Mouse (Mus musculus) embryonic facial prominence, embryonic 15.5 days (tissue): Measurements from ENCODE around the gene Hoxa9. TPM values are rescaled to one million over a fixed set of nuclear protein-coding genes. Genes with fewer than 3 reads are reported as not detected.

ENCODE experiments used
- ATAC-seq: fragments of 200-750 bp; cut with Nextera tagmentation; 2 replicates; pipeline ENCODE4 v1.8.0; 2017; ENCODE audit warnings: low read depth, moderate TSS enrichment; ENCODE audit not compliant: insufficient number of reproducible peaks, low FRiP score, low TSS enrichment
- H3K27ac ChIP-seq: fragments of 300-500 bp; sonication (generic); replicated peaks from 2 replicates; pipeline ENCODE4 v1.5.1; 2015; ENCODE audit warnings: mild to moderate bottlenecking, inconsistent platforms
- H3K27me3 ChIP-seq: fragments of 300-500 bp; sonication (generic); 2 replicates; pipeline ENCODE4 v1.6.1; 2015; ENCODE audit warnings: inconsistent platforms
- H3K36me3 ChIP-seq: fragments of 300-500 bp; sonication (generic); 2 replicates; pipeline ENCODE4 v1.6.1; 2015; ENCODE audit warnings: mild to moderate bottlenecking, inconsistent platforms
- H3K4me1 ChIP-seq: fragments of 300-500 bp; sonication (generic); 2 replicates; pipeline ENCODE4 v1.6.1; 2015; ENCODE audit warnings: inconsistent platforms
- H3K4me2 ChIP-seq: fragments of 300-500 bp; sonication (generic); replicated peaks from 2 replicates; pipeline ENCODE4 v1.6.1; 2015; ENCODE audit warnings: mild to moderate bottlenecking, inconsistent platforms
- H3K4me3 ChIP-seq: fragments of 300-500 bp; sonication (generic); replicated peaks from 2 replicates; pipeline ENCODE4 v1.5.1; 2015; ENCODE audit warnings: mild to moderate bottlenecking, inconsistent platforms
- H3K9ac ChIP-seq: fragments of 300-500 bp; sonication (generic); 2 replicates; pipeline ENCODE4 v1.6.1; 2015; ENCODE audit warnings: inconsistent platforms
- H3K9me3 ChIP-seq: fragments of 300-500 bp; sonication (generic); replicated peaks from 2 replicates; pipeline ENCODE4 v1.6.1; 2016; ENCODE audit warnings: inconsistent platforms
- WGBS: fragments of 180-500 bp; shearing (Covaris S2); methylation state at CpG from one replicate; pipeline ENCODE4 v1.1.7; 2015; 5-methylcytosine and 5-hydroxymethylcytosine counted together
- polyA plus RNA-seq: library from polyadenylated mRNA; unstranded; fragments of >200 nt; fragmentation: Nextera tagmentation; extraction: Ambion mirVana; gene quantifications from 2 replicates; pipeline ENCODE4 v1.2.1, GENCODE M21; 2015

Hoxa9 gene
- polyA plus RNA-seq, 1 experiment from 2014 or later, result 0.13 TPM

DNA sequence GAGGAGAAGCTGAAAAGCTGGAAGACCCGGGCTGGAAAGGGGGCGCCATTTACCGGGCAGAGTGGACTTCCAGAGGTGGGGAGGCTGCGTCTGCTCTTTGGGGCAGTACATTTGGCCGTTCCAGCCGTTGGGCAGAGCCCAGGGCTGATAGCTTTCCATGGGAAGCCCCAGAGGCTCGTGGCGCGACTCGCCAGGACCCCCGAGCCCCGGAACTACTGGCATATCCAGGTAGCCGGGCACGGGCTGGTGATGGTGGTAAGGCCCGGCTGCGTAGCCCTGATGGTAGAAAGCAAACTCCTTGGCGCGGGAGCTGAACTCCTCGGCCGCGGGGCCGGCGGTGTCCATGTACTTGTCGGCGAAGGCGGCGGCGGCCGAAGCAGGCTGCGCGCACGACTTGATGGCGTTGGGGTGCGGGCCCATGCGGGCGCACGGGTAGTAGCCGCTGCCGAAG lies 28.9 kb upstream of the Hoxa9 start:
- Histone ChIP-seq H3K4me2 (peak overlapping the region; percentile 70), H3K4me3 (peak overlapping the region; percentile 43), H3K36me3 (no peaks in the 10 kb centered on the region), H3K4me1 (peaks cover 15% of the 10 kb centered on the region), H3K27ac (no peak overlapping the region), H3K27me3 (peaks cover 92% of the 10 kb centered on the region), H3K9me3 (no peaks in the 10 kb centered on the region), H3K9ac (no peak overlapping the region)
- WGBS, result under 1% methylated on average over 39 of the region's 39 CpGs
- no peak for ATAC-seq

GRCm38 (mm10) chr6:52259081-52259790 lies 28.3 kb upstream of the Hoxa9 start:
- no peak overlapping the region for H3K4me2 ChIP-seq
- ATAC-seq, result no peak
- no peaks in the 10 kb centered on the region for H3K9me3 ChIP-seq
- no peak overlapping the region for H3K4me3 ChIP-seq
- H3K36me3 ChIP-seq, result no peaks in the 10 kb centered on the region
- WGBS, result 1% methylated on average over 25 of the region's 25 CpGs
- H3K9ac ChIP-seq, result no peak overlapping the region
- H3K4me1 ChIP-seq, result peaks cover 15% of the 10 kb centered on the region
- peaks cover 89% of the 10 kb centered on the region for H3K27me3 ChIP-seq
- no peak overlapping the region for H3K27ac ChIP-seq

DNA sequence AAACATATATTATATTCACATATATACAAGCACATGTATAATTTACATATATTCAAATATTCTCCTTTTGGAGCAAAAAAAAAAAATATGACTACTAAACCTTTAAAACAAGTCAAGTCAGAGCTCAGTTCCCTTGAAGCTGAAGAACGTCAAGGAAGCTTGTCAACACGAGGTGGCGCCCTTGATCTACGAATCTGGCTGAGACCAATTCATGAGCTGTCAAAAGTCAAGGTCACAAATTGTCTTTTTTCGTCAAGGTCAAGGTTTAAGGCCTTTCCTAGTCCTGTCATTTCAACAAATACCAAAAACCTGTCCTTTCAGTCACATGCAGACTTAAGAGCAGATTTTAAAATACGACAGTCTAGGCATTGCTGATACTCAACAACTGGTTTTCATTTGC lies 26.1 kb upstream of the Hoxa9 start:
- 0% methylated on average over 6 of the region's 6 CpGs for WGBS
- no peak overlapping the region for H3K27ac ChIP-seq
- H3K4me2 ChIP-seq, result no peak overlapping the region
- H3K36me3 ChIP-seq, result no peaks in the 10 kb centered on the region
- H3K9ac ChIP-seq, result no peak overlapping the region
- no peaks in the 10 kb centered on the region for H3K9me3 ChIP-seq
- H3K4me1 ChIP-seq, result peaks cover 20% of the 10 kb centered on the region
- no peak overlapping the region for H3K4me3 ChIP-seq
- H3K27me3 ChIP-seq, result peaks cover 89% of the 10 kb centered on the region
- no peak for ATAC-seq

GRCm38 (mm10) chr6:52253511-52254500 lies 22.9 kb upstream of the Hoxa9 start:
- Histone ChIP-seq H3K4me3 (peak overlapping the region; percentile 16), H3K9me3 (no peaks in the 10 kb centered on the region), H3K4me2 (no peak overlapping the region), H3K27me3 (peaks cover 89% of the 10 kb centered on the region), H3K36me3 (no peaks in the 10 kb centered on the region), H3K27ac (no peak overlapping the region), H3K9ac (no peak overlapping the region), H3K4me1 (peaks cover 5% of the 10 kb centered on the region; the same call in 1 of the 2 replicates)
- WGBS, result 1% methylated on average over 59 of the region's 59 CpGs
- ATAC-seq, result no peak

DNA sequence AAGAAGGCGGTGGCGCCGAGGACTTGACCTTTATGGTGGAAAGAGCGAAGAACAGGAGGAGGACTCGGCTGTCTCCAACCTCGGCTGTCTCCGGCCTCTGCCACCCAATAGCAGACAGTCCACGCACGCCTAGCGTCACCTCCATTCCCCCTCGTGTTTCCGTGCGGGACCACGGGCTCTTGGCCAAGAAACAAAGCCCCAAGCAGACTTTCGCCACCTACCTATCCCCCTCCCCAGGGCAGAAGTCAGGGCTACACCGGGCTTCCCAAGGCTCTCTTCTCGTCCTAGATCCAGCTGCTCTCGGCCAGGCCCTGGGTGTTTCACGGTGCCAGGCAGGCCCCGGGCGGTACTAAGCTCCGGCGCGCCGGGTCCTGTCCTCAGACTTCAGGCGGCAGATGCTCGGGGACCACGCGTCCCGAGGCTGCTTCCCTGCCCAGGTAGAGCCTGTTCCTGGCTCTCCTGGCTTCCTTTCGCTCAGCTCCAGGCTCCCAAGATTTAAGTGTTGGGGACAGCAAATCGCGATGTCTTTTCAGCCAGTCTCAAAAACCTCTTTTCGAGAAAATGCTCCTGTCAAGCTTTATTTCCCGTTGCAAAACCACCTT lies 22.0 kb upstream of the Hoxa9 start:
- no peak overlapping the region for H3K4me2 ChIP-seq
- no peak for ATAC-seq
- H3K27me3 ChIP-seq, result peaks cover 90% of the 10 kb centered on the region
- no peaks in the 10 kb centered on the region for H3K36me3 ChIP-seq
- H3K4me3 ChIP-seq, result 0 out of 2 replicates have a peak overlapping the region, but pooled peaks have one; percentile 16
- H3K9ac ChIP-seq, result no peak overlapping the region
- H3K4me1 ChIP-seq, result peaks cover 5% of the 10 kb centered on the region; the same call in 1 of the 2 replicates
- under 1% methylated on average over 35 of the region's 35 CpGs for WGBS
- H3K27ac ChIP-seq, result no peak overlapping the region
- H3K9me3 ChIP-seq, result no peaks in the 10 kb centered on the region

DNA sequence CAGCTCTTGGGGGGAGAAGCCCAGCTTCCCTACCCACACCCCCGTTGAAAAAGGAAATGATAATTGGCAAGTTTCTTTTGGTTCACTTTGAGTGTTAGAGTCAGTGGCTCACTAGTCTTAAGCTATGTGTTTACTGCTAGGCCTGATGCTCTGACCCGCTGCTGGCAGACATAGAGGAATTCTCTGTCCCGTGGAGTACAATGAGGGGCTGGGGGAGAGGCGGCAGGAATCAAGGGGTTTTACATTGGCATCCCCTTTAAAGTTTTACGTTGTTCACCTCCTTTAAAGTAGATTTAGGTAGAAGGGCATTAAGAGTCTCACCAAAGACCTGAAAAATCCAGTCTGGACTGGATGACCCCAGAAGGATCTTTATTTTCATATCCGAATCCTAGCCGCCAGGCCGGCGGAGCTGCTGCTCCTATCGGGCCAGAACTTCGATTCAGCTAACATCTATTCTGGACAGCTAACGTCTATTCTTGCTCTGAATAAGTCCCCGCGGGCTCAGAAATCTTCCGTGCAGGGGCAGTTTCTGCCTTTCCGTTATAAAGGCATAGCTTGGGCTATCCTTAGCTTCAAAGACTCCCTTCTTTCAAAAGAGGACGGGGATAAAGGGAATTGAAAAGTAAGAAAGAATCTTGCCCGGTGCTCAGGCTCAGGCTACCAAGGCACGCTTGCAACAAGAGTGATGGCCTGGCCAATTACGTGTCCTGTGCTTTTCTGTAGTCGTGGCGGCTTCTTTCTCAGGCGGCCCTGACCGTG lies 21.3 kb upstream of the Hoxa9 start:
- no peak overlapping the region for H3K4me2 ChIP-seq
- peaks cover 90% of the 10 kb centered on the region for H3K27me3 ChIP-seq
- no peaks in the 10 kb centered on the region for H3K9me3 ChIP-seq
- 2% methylated on average over 24 of the region's 24 CpGs for WGBS
- H3K27ac ChIP-seq, result no peak overlapping the region
- no peak for ATAC-seq
- no peak overlapping the region for H3K4me3 ChIP-seq
- H3K4me1 ChIP-seq, result peaks cover 5% of the 10 kb centered on the region; the same call in 1 of the 2 replicates
- no peak overlapping the region for H3K9ac ChIP-seq
- no peaks in the 10 kb centered on the region for H3K36me3 ChIP-seq

DNA sequence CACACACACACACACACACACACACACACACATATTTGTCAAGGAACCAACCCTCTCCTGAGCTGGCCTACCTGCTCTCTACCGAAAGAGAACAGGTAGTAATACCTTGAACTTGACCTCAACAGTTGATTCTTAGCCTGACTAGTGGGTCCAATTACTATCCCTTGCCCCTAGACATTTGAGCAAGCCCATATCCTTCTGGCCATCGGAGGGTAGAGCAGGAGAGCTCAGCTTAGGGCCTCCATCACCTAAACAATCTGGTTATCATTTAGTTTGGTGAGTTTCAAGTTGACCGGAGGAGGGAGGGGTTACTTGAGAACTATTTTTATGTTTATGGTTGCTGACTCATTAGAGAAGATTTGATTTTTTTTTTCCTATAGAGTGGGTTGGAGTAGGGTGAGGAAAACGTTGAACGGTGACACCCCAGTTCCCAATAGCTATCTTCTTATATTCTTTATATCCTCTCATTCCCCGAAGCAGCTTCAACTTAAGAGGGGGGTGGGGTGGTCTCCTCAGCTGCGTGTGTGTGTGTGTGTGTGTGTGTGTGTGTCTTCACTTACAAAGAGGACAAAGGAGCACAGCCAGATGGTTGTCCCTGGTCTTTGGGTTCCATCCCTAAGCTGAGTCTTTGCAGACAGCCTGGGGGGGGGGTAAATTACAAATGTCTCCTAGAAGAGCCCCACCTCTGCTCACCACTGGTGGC lies 20.4 kb upstream of the Hoxa9 start:
- Histone ChIP-seq H3K27me3 (peaks cover 91% of the 10 kb centered on the region), H3K9me3 (no peaks in the 10 kb centered on the region), H3K36me3 (no peaks in the 10 kb centered on the region), H3K27ac (no peak overlapping the region), H3K9ac (no peak overlapping the region), H3K4me2 (no peak overlapping the region), H3K4me3 (no peak overlapping the region), H3K4me1 (peaks cover 5% of the 10 kb centered on the region; the same call in 1 of the 2 replicates)
- WGBS, result 9% methylated on average over 7 of the region's 7 CpGs
- ATAC-seq, result no peak

GRCm38 (mm10) chr6:52249826-52250225 lies 18.9 kb upstream of the Hoxa9 start:
- H3K27me3 ChIP-seq, result peaks cover 93% of the 10 kb centered on the region
- ATAC-seq, result no peak

GRCm38 (mm10) chr6:52249415-52249738 lies 18.5 kb upstream of the Hoxa9 start:
- Histone ChIP-seq H3K4me1 (peaks cover 11% of the 10 kb centered on the region; the same call in 1 of the 2 replicates), H3K4me2 (no peak overlapping the region), H3K4me3 (no peak overlapping the region), H3K27ac (no peak overlapping the region), H3K36me3 (no peaks in the 10 kb centered on the region), H3K9ac (no peak overlapping the region), H3K27me3 (peaks cover 97% of the 10 kb centered on the region), H3K9me3 (no peaks in the 10 kb centered on the region)
- no peak for ATAC-seq
- under 1% methylated on average over 16 of the region's 16 CpGs for WGBS

More at GRCm38 (mm10) chr6:52249826-52250225, 18.9 kb upstream of the Hoxa9 start:
- Histone ChIP-seq H3K4me3 (no peak overlapping the region), H3K9ac (no peak overlapping the region), H3K4me1 (peaks cover 10% of the 10 kb centered on the region; the same call in 1 of the 2 replicates), H3K9me3 (no peaks in the 10 kb centered on the region), H3K27ac (no peak overlapping the region), H3K4me2 (no peak overlapping the region), H3K36me3 (no peaks in the 10 kb centered on the region)
- WGBS, result 1% methylated on average over 4 of the region's 4 CpGs
